Mouse (Mus musculus) WW6 (cell line): ENCODE results near the gene Nrip1.

Source experiments
- DNase-seq: peaks from one replicate; pipeline ENCODE4 v3.0.0-alpha.2; 2013; ENCODE audit warnings: low read depth, low spot score

The Nrip1 gene

GRCm38 (mm10) chr16:76316940-76317822 lies 56.4 kb downstream of the Nrip1 start:
- no peak for DNase-seq

- no peak for DNase-seq
Measured at GRCm38 (mm10) chr16:76315642-76316041, 58.0 kb downstream of the Nrip1 start.

- DNase-seq: no peak
Measured at GRCm38 (mm10) chr16:76314013-76314950, 59.3 kb downstream of the Nrip1 start.

GRCm38 (mm10) chr16:76312887-76313420 lies 60.7 kb downstream of the Nrip1 start:
- no peak for DNase-seq

- DNase-seq: no peak
Measured at GRCm38 (mm10) chr16:76310791-76311190, 62.8 kb downstream of the Nrip1 start.

- no peak for DNase-seq
Measured at GRCm38 (mm10) chr16:76310286-76310685, 63.3 kb downstream of the Nrip1 start.

GRCm38 (mm10) chr16:76309280-76309679 lies 64.3 kb downstream of the Nrip1 start:
- no peak for DNase-seq

GRCm38 (mm10) chr16:76307039-76307438 lies 66.6 kb downstream of the Nrip1 start:
- DNase-seq: no peak

GRCm38 (mm10) chr16:76306446-76306845 lies 67.2 kb downstream of the Nrip1 start:
- no peak for DNase-seq

GRCm38 (mm10) chr16:76303436-76303835 lies 70.2 kb downstream of the Nrip1 start:
- DNase-seq: no peak

GRCm38 (mm10) chr16:76301728-76302050 lies 71.9 kb downstream of the Nrip1 start:
- DNase-seq: no peak

GRCm38 (mm10) chr16:76301037-76301727 lies 72.4 kb downstream of the Nrip1 start:
- no peak for DNase-seq

- DNase-seq: no peak
Measured at GRCm38 (mm10) chr16:76300452-76300851, 73.2 kb downstream of the Nrip1 start.

- no peak for DNase-seq
Measured at GRCm38 (mm10) chr16:76299511-76299910, 74.1 kb downstream of the Nrip1 start.

- no peak for DNase-seq
Measured at GRCm38 (mm10) chr16:76295322-76295721, 78.3 kb downstream of the Nrip1 start.

GRCm38 (mm10) chr16:76294550-76294949 lies 79.1 kb downstream of the Nrip1 start:
- no peak for DNase-seq

GRCm38 (mm10) chr16:76293765-76294463 lies 79.7 kb downstream of the Nrip1 start:
- no peak for DNase-seq

GRCm38 (mm10) chr16:76293176-76293575 lies 80.5 kb downstream of the Nrip1 start:
- no peak for DNase-seq

GRCm38 (mm10) chr16:76292656-76293055 lies 81.0 kb downstream of the Nrip1 start:
- no peak for DNase-seq

GRCm38 (mm10) chr16:76291366-76291765 lies 82.3 kb downstream of the Nrip1 start:
- no peak for DNase-seq

GRCm38 (mm10) chr16:76289495-76289894 lies 84.1 kb downstream of the Nrip1 start:
- no peak for DNase-seq
